Comparison of ENCODE assay signal across 28 mouse cellular contexts in the genomic region with DNA sequence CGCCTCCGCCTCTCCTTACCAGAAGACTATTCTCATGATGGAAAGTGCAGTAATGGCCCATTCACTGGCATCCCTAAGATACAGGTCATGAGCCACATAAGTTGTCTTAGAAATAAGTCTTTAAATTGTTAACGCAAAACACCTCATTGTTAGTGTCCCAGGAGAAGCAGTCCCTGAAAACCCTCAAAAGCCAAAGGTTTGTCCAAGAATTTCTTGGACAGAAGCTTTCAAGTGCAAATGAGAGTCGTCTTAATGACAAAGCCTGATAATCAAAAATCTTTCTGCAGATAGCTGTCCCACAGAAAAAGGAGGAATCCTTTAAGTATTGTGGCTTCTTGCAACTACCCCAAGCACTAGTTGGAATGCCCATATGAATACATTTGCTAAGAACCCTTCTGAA.
DNase-seq lines count a peak whose midpoint lies in the region; ATAC-seq and TF ChIP-seq lines count a peak whose summit lies in the region.
"Had no signal": no experiment of that assay in that cellular context is flagged by ENCODE, and none has a peak within 500 bp of the region (broad histone marks: within the 10 kb centered on the region; RNA-seq: fewer than 3 reads in every experiment).

No protein-coding gene starts in this region.

- no peak overlapping the region for H3K9ac ChIP-seq in ES-Bruce4 (ENCODE audit: low read depth, poor library complexity, severe bottlenecking)
- no peak overlapping the region for H3K9ac ChIP-seq in ES-E14 (ENCODE audit: insufficient read depth, low read depth, low read length, poor library complexity, severe bottlenecking)
- H3K9ac ChIP-seq in midbrain, embryonic 11.5 days (ENCODE audit: low read length), result no peak overlapping the region
- H3K9ac ChIP-seq: forebrain, postnatal 0 days; heart, embryonic 13.5 days; hindbrain, embryonic 15.5 days had no signal

- 93% methylated on average over 4 of the region's 4 CpGs for WGBS in kidney, adult 2 months
- WGBS in midbrain, embryonic 11.5 days, result 80% methylated on average over 4 of the region's 4 CpGs

- no peak for ATAC-seq in midbrain, embryonic 11.5 days (ENCODE audit: low FRiP score)
- ATAC-seq: activated CD4-positive, CD25-positive, alpha-beta regulatory T cell, adult 4 months; forebrain, embryonic 14.5 days; forebrain, postnatal 0 days; intestine, postnatal 0 days; Patski had no signal

- no peak overlapping the region for H3K4me3 ChIP-seq in kidney, adult 2 months (ENCODE audit: insufficient read depth, low read depth, low read length)
- no peak overlapping the region for H3K4me3 ChIP-seq in ES-Bruce4 (ENCODE audit: low read depth, low read length)
- H3K4me3 ChIP-seq in ES-E14 (ENCODE audit: insufficient read depth in 1 of 2, low read depth in 1 of 2, low read length in 2 of 2, poor library complexity in 1 of 2, severe bottlenecking in 1 of 2), result no peak overlapping the region
- no peak overlapping the region for H3K4me3 ChIP-seq in midbrain, embryonic 11.5 days (ENCODE audit: low read depth, low read length)
- H3K4me3 ChIP-seq: forebrain, embryonic 10.5 days; gastrocnemius, adult 2 months; heart, embryonic 10.5 days; heart, embryonic 13.5 days; hindbrain, embryonic 15.5 days had no signal

- H3K4me2 ChIP-seq in midbrain, embryonic 11.5 days, result no peak overlapping the region
- H3K4me2 ChIP-seq: heart, embryonic 13.5 days; hindbrain, embryonic 15.5 days had no signal

- H3K9me3 ChIP-seq in ES-Bruce4 (replicated peaks; ENCODE audit: control insufficient read depth, insufficient read depth, low read length, poor library complexity, severe bottlenecking) (peaks cover 6% of the 10 kb centered on the region), ES-E14 (ENCODE audit: control insufficient read depth, insufficient read depth, low read depth, low read length) (no peaks in the 10 kb centered on the region)
- peaks cover 4% of the 10 kb centered on the region; the same call in 1 of the 2 replicates for H3K9me3 ChIP-seq in midbrain, embryonic 11.5 days (ENCODE audit: control insufficient read depth, low read length)
- H3K9me3 ChIP-seq: forebrain, embryonic 10.5 days; G1E; heart, embryonic 10.5 days; heart, embryonic 13.5 days; hindbrain, embryonic 15.5 days had no signal

- H3K27me3 ChIP-seq in kidney, adult 2 months (replicated peaks; ENCODE audit: control insufficient read depth, insufficient read depth, low read length), result no peaks in the 10 kb centered on the region
- no peaks in the 10 kb centered on the region for H3K27me3 ChIP-seq in ES-Bruce4 (ENCODE audit: control insufficient read depth, insufficient read depth, low read length, poor library complexity, severe bottlenecking)
- no peaks in the 10 kb centered on the region for H3K27me3 ChIP-seq in midbrain, embryonic 11.5 days (ENCODE audit: control insufficient read depth, insufficient read depth, low read length)
- H3K27me3 ChIP-seq: CH12.LX; heart, embryonic 13.5 days; hindbrain, embryonic 15.5 days; Patski had no signal

- TF ChIP-seq CTCF in kidney, adult 2 months (conservative IDR thresholded peaks at IDR 0.05; ENCODE audit: insufficient read depth, insufficient read length, low read depth, low read length), result no peak
- TF ChIP-seq CTCF in ES-Bruce4 (IDR thresholded peaks at IDR 0.05; ENCODE audit: low read depth, low read length), result no peak

- no peak for TF ChIP-seq POLR2A in kidney, adult 2 months (IDR thresholded peaks at IDR 0.05; ENCODE audit: low read depth, low read length)
- TF ChIP-seq POLR2A in ES-Bruce4 (IDR thresholded peaks at IDR 0.05; ENCODE audit: insufficient read depth, low read length), result no peak

- in situ Hi-C loops in ES-E14 (cut with MboI; ENCODE audit: low sequenced_read_pairs in 2 of 2, unreplicated experiment in 2 of 2), result no loop called here

- DNase-seq in kidney, adult 2 months, result no peak
- no peak for DNase-seq in kidney, adult 8-10 months
- peak; percentile 26 for DNase-seq in ES-E14 (ENCODE audit: low read depth, low spot score)
- no peak for DNase-seq in right cerebral cortex, adult 18-20 months
- DNase-seq in midbrain, embryonic 11.5 days (ENCODE audit: low spot score, missing footprints), result no peak
- DNase-seq: adrenal gland, adult 8-10 months; adrenal gland, postnatal 25 days; B cell, adult 2 months; cerebellum, adult 18-20 months; cerebellum, adult 9-10 months; cerebellum, postnatal 14 days; forebrain, postnatal 0 days; gastrocnemius, adult 2 months; gastrocnemius, postnatal 14 days; heart, adult 18-20 months; heart, postnatal 14 days; heart, postnatal 4 days had no signal

- peak overlapping the region; percentile 45; the same call in 1 of the 2 replicates for H3K27ac ChIP-seq in kidney, adult 2 months (ENCODE audit: insufficient read depth, low read depth, low read length)
- H3K27ac ChIP-seq in ES-Bruce4 (ENCODE audit: insufficient read depth, low read length) (peak overlapping the region; percentile 91), ES-E14 (ENCODE audit: insufficient read depth, low read depth, low read length, poor library complexity, severe bottlenecking) (peak overlapping the region; percentile 33; the same call in 1 of the 2 replicates)
- H3K27ac ChIP-seq in midbrain, embryonic 11.5 days (ENCODE audit: low read depth, low read length), result no peak overlapping the region
- H3K27ac ChIP-seq: forebrain, embryonic 10.5 days; gastrocnemius, adult 2 months; heart, embryonic 10.5 days; heart, embryonic 13.5 days; hindbrain, embryonic 15.5 days had no signal

- H3K4me1 ChIP-seq in kidney, adult 2 months (ENCODE audit: control insufficient read depth, insufficient read depth, low read length), result no peaks in the 10 kb centered on the region; the same call in 1 of the 2 replicates
- H3K4me1 ChIP-seq in ES-Bruce4 (ENCODE audit: control insufficient read depth, insufficient read depth, low read length), result peaks cover 4% of the 10 kb centered on the region
- peaks cover 15 to 26% of the 10 kb centered on the region in 2 experiments for H3K4me1 ChIP-seq in ES-E14 (ENCODE audit: control insufficient read depth in 2 of 2, insufficient read depth in 2 of 2, low read length in 2 of 2, poor library complexity in 1 of 2)
- H3K4me1 ChIP-seq in midbrain, embryonic 11.5 days (ENCODE audit: control insufficient read depth, insufficient read depth, low read length), result peaks cover 3% of the 10 kb centered on the region; the same call in 1 of the 2 replicates
- H3K4me1 ChIP-seq: heart, embryonic 10.5 days; heart, embryonic 13.5 days had no signal

- TF ChIP-seq EP300 in ES-Bruce4 (IDR thresholded peaks at IDR 0.05; ENCODE audit: insufficient read depth, low read depth, low read length), result no peak

- H3K36me3 ChIP-seq in kidney, adult 2 months (ENCODE audit: control insufficient read depth, insufficient read depth, low read length), result no peaks in the 10 kb centered on the region
- no peaks in the 10 kb centered on the region for H3K36me3 ChIP-seq in ES-Bruce4 (ENCODE audit: control insufficient read depth, insufficient read depth, low read length, poor library complexity, severe bottlenecking)
- H3K36me3 ChIP-seq in ES-E14 (ENCODE audit: control insufficient read depth, insufficient read depth, low read length, poor library complexity, severe bottlenecking), result no peaks in the 10 kb centered on the region
- no peaks in the 10 kb centered on the region for H3K36me3 ChIP-seq in midbrain, embryonic 11.5 days (ENCODE audit: control insufficient read depth, insufficient read depth, low read length)
- H3K36me3 ChIP-seq: forebrain, embryonic 10.5 days; G1E; heart, embryonic 10.5 days; heart, embryonic 13.5 days; hindbrain, embryonic 15.5 days had no signal

TF ChIP-seq in ES-E14, 5 proteins besides CTCF, POLR2A, EP300 and RAD21:
- TF ChIP-seq HCFC1 (IDR thresholded peaks at IDR 0.05; ENCODE audit: borderline replicate concordance, insufficient read depth, low read length), result no peak
- TF ChIP-seq MAFK (IDR thresholded peaks at IDR 0.05; ENCODE audit: insufficient read depth, low read depth, low read length), result no peak
- TF ChIP-seq CHD2 (IDR thresholded peaks at IDR 0.05; ENCODE audit: low read depth, low read length), result no peak
- no peak for TF ChIP-seq ZNF384 (IDR thresholded peaks at IDR 0.05; ENCODE audit: low read depth, low read length)
- TF ChIP-seq ZC3H11A (IDR thresholded peaks at IDR 0.05; ENCODE audit: borderline replicate concordance, low read depth, low read length), result no peak
